In the genomic region with DNA sequence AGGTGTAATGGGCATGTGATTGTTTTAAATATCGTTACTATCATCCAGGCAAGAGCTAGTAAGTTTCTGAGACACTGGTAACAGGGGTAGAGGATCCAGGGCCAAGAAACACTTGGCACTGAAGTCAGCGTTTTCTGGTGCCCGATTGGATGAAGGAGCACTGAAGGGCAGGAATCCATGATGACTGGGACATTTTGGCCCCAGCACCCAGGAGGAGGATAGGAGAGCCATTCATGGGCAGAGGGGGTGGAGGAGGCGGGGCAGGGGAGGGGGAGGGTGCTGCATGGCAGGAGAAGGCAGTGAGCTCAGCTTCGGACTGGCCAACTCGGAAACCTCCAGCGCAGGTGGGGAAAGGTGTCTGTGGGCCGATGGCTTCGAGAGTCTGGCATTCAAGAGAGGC, we compare ENCODE assay signal across 18 mouse cellular contexts. TPM values are rescaled to one million over a fixed set of nuclear protein-coding genes. Genes with fewer than 3 reads are reported as not detected.
DNase-seq lines count a peak whose midpoint lies in the region; ATAC-seq and TF ChIP-seq lines count a peak whose summit lies in the region.
"Had no signal": no experiment of that assay in that cellular context is flagged by ENCODE, and none has a peak within 500 bp of the region (broad histone marks: within the 10 kb centered on the region; RNA-seq: fewer than 3 reads in every experiment).

No protein-coding gene starts in this region.

- H3K36me3 ChIP-seq in hindbrain, embryonic 11.5 days (ENCODE audit: control insufficient read depth, insufficient read depth, low read length): no peaks in the 10 kb centered on the region
- H3K36me3 ChIP-seq: neural tube, embryonic 13.5 days had no signal

- no peaks in the 10 kb centered on the region for H3K4me1 ChIP-seq in hindbrain, embryonic 11.5 days (replicated peaks; ENCODE audit: control insufficient read depth, insufficient read depth, low read length)
- H3K4me1 ChIP-seq: neural tube, embryonic 13.5 days had no signal

- H3K9me3 ChIP-seq in hindbrain, embryonic 11.5 days (ENCODE audit: control insufficient read depth, low read length): no peaks in the 10 kb centered on the region
- H3K9me3 ChIP-seq: lung, embryonic 15.5 days; neural tube, embryonic 13.5 days had no signal

- no peaks in the 10 kb centered on the region for H3K27me3 ChIP-seq in hindbrain, embryonic 11.5 days (ENCODE audit: control insufficient read depth, insufficient read depth, low read length)
- H3K27me3 ChIP-seq: lung, embryonic 15.5 days had no signal

- peak; percentile 29 to 31 for DNase-seq in cerebellum, postnatal 14 days
- no peak for DNase-seq in cerebellum, adult 8-10 months
- peak; percentile 27 to 28 for DNase-seq in layer of hippocampus, adult 2 months (ENCODE audit: low spot score in 2 of 2)
- no peak for DNase-seq in layer of hippocampus, adult 11-12 months (ENCODE audit: low spot score)
- peak; percentile 10 for DNase-seq in right cerebral cortex, adult 18-20 months
- no peak for DNase-seq in right cerebral cortex, postnatal 36 days (ENCODE audit: low spot score in 2 of 2)
- DNase-seq in kidney, postnatal 25 days: peak; percentile 67 to 92
- DNase-seq in hindbrain, embryonic 11.5 days (ENCODE audit: low spot score): no peak
- DNase-seq: adrenal gland, postnatal 36 days; gastrocnemius, postnatal 14 days; liver; thymus, postnatal 25 days had no signal

- peak overlapping the region; percentile 79 for H3K27ac ChIP-seq in layer of hippocampus, adult 2 months
- H3K27ac ChIP-seq in hindbrain, embryonic 11.5 days (ENCODE audit: low read depth, low read length): no peak overlapping the region
- H3K27ac ChIP-seq: hindbrain, embryonic 14.5 days; kidney, postnatal 0 days; lung, embryonic 15.5 days; macrophage; neural tube, embryonic 13.5 days had no signal

- H3K9ac ChIP-seq in hindbrain, embryonic 11.5 days (ENCODE audit: low read depth, low read length): no peak overlapping the region
- H3K9ac ChIP-seq: hindbrain, embryonic 14.5 days; lung, embryonic 15.5 days; neural tube, embryonic 13.5 days had no signal

- H3K4me2 ChIP-seq in hindbrain, embryonic 11.5 days (replicated peaks; ENCODE audit: low read depth, low read length): no peak overlapping the region
- H3K4me2 ChIP-seq: hindbrain, embryonic 14.5 days; lung, embryonic 15.5 days; midbrain, embryonic 11.5 days; neural tube, embryonic 13.5 days had no signal

- TF ChIP-seq CTCF in layer of hippocampus, adult 2 months (conservative IDR thresholded peaks at IDR 0.05): no peak

- 82% methylated on average over 9 of the region's 9 CpGs for WGBS in hindbrain, embryonic 11.5 days

- no peak for ATAC-seq in hindbrain, embryonic 11.5 days (ENCODE audit: low FRiP score)

- H3K4me3 ChIP-seq in layer of hippocampus, adult 2 months: no peak overlapping the region
- no peak overlapping the region for H3K4me3 ChIP-seq in hindbrain, embryonic 11.5 days (ENCODE audit: low read depth, low read length)
- H3K4me3 ChIP-seq: lung, embryonic 15.5 days; neural tube, embryonic 13.5 days had no signal

RNA-seq across cellular contexts. Expression of a gene that starts 9.4 kb away (rescaled TPM):
- total RNA-seq in layer of hippocampus, adult 2 months (2021): 10 to 100 TPM; 15.3 to 16.8 TPM
- 3.8 and 4.7 TPM in 2 replicates for polyA plus RNA-seq in hindbrain, embryonic 11.5 days (2014; fragmentation: Nextera tagmentation; extraction: Ambion mirVana)
- polyA plus RNA-seq: macrophage had no signal

Comparison
In these comparisons a context has a peak if more than half of its experiments do, and no peak if none do; other contexts are left out.
1. DNase-seq: peak in cerebellum, postnatal 14 days (2 of 2), layer of hippocampus, adult 2 months (2 of 2), right cerebral cortex, adult 18-20 months (single experiment) and kidney, postnatal 25 days (2 of 2); none in cerebellum, adult 8-10 months (single experiment), layer of hippocampus, adult 11-12 months (single experiment), right cerebral cortex, postnatal 36 days (0 of 2) and hindbrain, embryonic 11.5 days (single experiment).